Mouse (Mus musculus): ENCODE results near the gene Nup35.

GRCm38 (mm10) chr2:80612286-80612685, 4.8 kb upstream of the Nup35 start:
- TF ChIP-seq CTCF (IDR thresholded peaks at IDR 0.05; ENCODE audit: control insufficient read depth, insufficient read depth, insufficient replicate concordance, low read depth, low read length) (no peak), POLR2A (IDR thresholded peaks at IDR 0.05; ENCODE audit: control insufficient read depth, low read depth, low read length) (no peak)

Data from testis, adult 2 months (tissue).